Mouse (Mus musculus) forebrain, postnatal 0 days (tissue): ENCODE measurements around the gene Ier2. TPM values are rescaled to one million over a fixed set of nuclear protein-coding genes. Genes with fewer than 3 reads are reported as not detected.
A peak's percentile ranks its signal among the peaks of the same experiment; 100 is the strongest.
"Not testable (repeated sequence)": the region's sequence is repeated elsewhere in the genome, so short reads cannot be mapped to it uniquely, and the experiment has no call there.

Source experiments
- ATAC-seq: fragments of 200-750 bp; cut with Nextera tagmentation; 2 replicates; pipeline ENCODE4 v1.8.0; 2017; ENCODE audit warnings: mild to moderate bottlenecking, moderate library complexity
- DNase-seq: peaks from one replicate; pipeline ENCODE4 v3.0.0-alpha.2; 2015
- H3K27ac ChIP-seq: fragments of 300-500 bp; sonication (generic); 2 replicates; pipeline ENCODE4 v1.5.1; 2014; ENCODE audit warnings: low read depth, mild to moderate bottlenecking, antibody characterized with exemption, low read length, moderate library complexity, mixed read lengths
- H3K27me3 ChIP-seq: fragments of 300-500 bp; sonication (generic); 2 replicates; pipeline ENCODE4 v1.6.1; 2014; ENCODE audit warnings: mild to moderate bottlenecking, low read length, mixed read lengths; ENCODE audit not compliant: insufficient read depth
- H3K36me3 ChIP-seq: fragments of 300-500 bp; sonication (generic); 2 replicates; pipeline ENCODE4 v1.6.1; 2014; ENCODE audit warnings: mild to moderate bottlenecking, moderate library complexity; ENCODE audit not compliant: insufficient read depth
- H3K4me1 ChIP-seq: fragments of 300-500 bp; sonication (generic); 2 replicates; pipeline ENCODE4 v1.6.1; 2014; ENCODE audit warnings: antibody characterized with exemption; ENCODE audit not compliant: insufficient read depth
- H3K4me2 ChIP-seq: fragments of 300-500 bp; sonication (generic); 2 replicates; pipeline ENCODE4 v1.6.1; 2014; ENCODE audit warnings: low read depth, mild to moderate bottlenecking, moderate library complexity
- H3K4me3 ChIP-seq: fragments of 300-500 bp; sonication (generic); 2 replicates; pipeline ENCODE4 v1.5.1; 2014; ENCODE audit warnings: low read depth, low read length, mixed read lengths
- H3K9ac ChIP-seq: fragments of 300-500 bp; sonication (generic); 2 replicates; pipeline ENCODE4 v1.6.1; 2014; ENCODE audit warnings: mild to moderate bottlenecking
- H3K9me3 ChIP-seq: fragments of 300-500 bp; sonication (generic); 2 replicates; pipeline ENCODE4 v1.6.1; 2016; ENCODE audit warnings: low read length
- CTCF ChIP-seq: sonication (generic); IDR thresholded peaks from 2 replicates; pipeline ENCODE4 v1.5.1; 2016; ENCODE audit warnings: antibody characterized with exemption, control low read depth, low read depth
- WGBS: fragments of 180-500 bp; shearing (Covaris S2); extraction: QIAGEN DNeasy Blood & Tissue Kit; methylation state at CpG from one replicate; pipeline ENCODE4 v1.1.7; 2014; 5-methylcytosine and 5-hydroxymethylcytosine counted together
- polyA plus RNA-seq: library from polyadenylated mRNA; unstranded; fragments of >200 nt; fragmentation: Nextera tagmentation; extraction: Ambion mirVana; gene quantifications from 2 replicates; pipeline ENCODE4 v1.2.1, GENCODE M21; 2015
- total RNA-seq: library from RNA; depleted of rRNA; stranded (reverse); fragments of >200 nt; gene quantifications from 2 replicates; pipeline ENCODE4 v1.2.3, GENCODE M21; 2014

Ier2 gene
- total and polyA plus RNA-seq, 2 experiments from 2014 or later: 8.5 to 19.3 TPM

GRCm38 (mm10) chr8:84687003-84687704 lies 24.5 kb upstream of the Ier2 start:
- Histone ChIP-seq H3K9ac (peak overlapping the region; percentile 89), H3K27ac (peak overlapping the region; percentile 80), H3K4me1 (peaks cover 19% of the 10 kb centered on the region), H3K4me3 (peak overlapping the region; percentile 99), H3K27me3 (no peaks in the 10 kb centered on the region), H3K4me2 (peak overlapping the region; percentile 75), H3K36me3 (peaks cover 5% of the 10 kb centered on the region; the same call in 1 of the 2 replicates), H3K9me3 (no peaks in the 10 kb centered on the region)
- peak; percentile 34 for DNase-seq
- no peak for TF ChIP-seq CTCF
- WGBS: 2% methylated on average over 62 of the region's 62 CpGs
- ATAC-seq: peak; percentile 19

- peak within 1 kb of the TSS; percentile 99 for H3K4me3 ChIP-seq
- ATAC-seq (no peak), DNase-seq (no peak)
- H3K9me3 ChIP-seq: no peaks in the 10 kb centered on the region
- H3K27me3 ChIP-seq: no peaks in the 10 kb centered on the region
- peak within 1 kb of the TSS; percentile 89 for H3K9ac ChIP-seq
- H3K4me1 ChIP-seq: peaks cover 19% of the 10 kb centered on the region
- H3K36me3 ChIP-seq: peaks cover 5% of the 10 kb centered on the region; the same call in 1 of the 2 replicates
- TF ChIP-seq CTCF: no peak
- peak within 1 kb of the TSS; percentile 75 for H3K4me2 ChIP-seq
- 10% methylated on average over 20 of the region's 20 CpGs for WGBS
- peak within 1 kb of the TSS; percentile 80 for H3K27ac ChIP-seq
Observed at GRCm38 (mm10) chr8:84686191-84687002, 23.7 kb upstream of the Ier2 start, which contains the start of gene Trmt1. TSS of gene Trmt1 (plus strand) at chr8:84686307.

GRCm38 (mm10) chr8:84684537-84684936 lies 21.9 kb upstream of the Ier2 start:
- no peaks in the 10 kb centered on the region for H3K27me3 ChIP-seq
- no peaks in the 10 kb centered on the region for H3K9me3 ChIP-seq
- WGBS: 38% methylated on average over 3 of the region's 3 CpGs
- peaks cover 15% of the 10 kb centered on the region for H3K4me1 ChIP-seq
- DNase-seq (no peak), ATAC-seq (no peak)
- no peak overlapping the region for H3K27ac ChIP-seq
- H3K4me2 ChIP-seq: no peak overlapping the region
- H3K4me3 ChIP-seq: no peak overlapping the region
- no peak for TF ChIP-seq CTCF
- no peak overlapping the region for H3K9ac ChIP-seq
- peaks cover 5% of the 10 kb centered on the region; the same call in 1 of the 2 replicates for H3K36me3 ChIP-seq

DNA sequence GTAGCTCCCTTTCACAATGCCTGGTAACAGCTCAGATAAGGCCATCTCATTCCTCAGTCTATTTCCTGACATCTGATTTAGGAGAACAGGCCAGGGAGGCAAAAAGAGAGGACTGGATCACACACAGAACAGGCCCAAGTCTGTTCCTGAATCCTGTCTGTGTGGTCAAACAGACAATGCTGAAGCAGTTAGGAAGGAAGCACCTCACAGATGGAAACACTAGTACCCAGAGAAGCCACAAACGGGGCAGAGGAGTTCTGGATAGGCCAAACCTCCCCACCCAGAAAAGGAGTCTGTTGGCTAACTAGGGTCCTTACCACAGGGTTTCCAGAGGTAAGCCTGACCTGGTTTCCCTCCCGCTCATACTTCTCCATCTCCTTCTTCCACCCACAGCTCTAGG lies 19.6 kb upstream of the Ier2 start:
- ATAC-seq (no peak), DNase-seq (no peak)
- Histone ChIP-seq H3K4me2 (no peak overlapping the region), H3K27ac (no peak overlapping the region), H3K9ac (no peak overlapping the region), H3K9me3 (no peaks in the 10 kb centered on the region), H3K36me3 (peaks cover 7% of the 10 kb centered on the region; the same call in 1 of the 2 replicates), H3K4me1 (0 out of 2 replicates have a peak, but pooled peaks cover 8% of the 10 kb centered on the region), H3K4me3 (no peak overlapping the region), H3K27me3 (no peaks in the 10 kb centered on the region)
- no peak for TF ChIP-seq CTCF
- WGBS: 77% methylated on average over 2 of the region's 2 CpGs

- Histone ChIP-seq H3K27me3 (no peaks in the 10 kb centered on the region), H3K4me2 (no peak overlapping the region), H3K27ac (no peak overlapping the region), H3K4me1 (0 out of 2 replicates have a peak, but pooled peaks cover 7% of the 10 kb centered on the region), H3K4me3 (no peak overlapping the region), H3K9ac (no peak overlapping the region), H3K36me3 (peaks cover 9% of the 10 kb centered on the region; the same call in 1 of the 2 replicates), H3K9me3 (no peaks in the 10 kb centered on the region)
- ATAC-seq (no peak), DNase-seq (no peak)
- TF ChIP-seq CTCF: no peak
- 76% methylated on average over 2 of the region's 2 CpGs for WGBS
Observed at GRCm38 (mm10) chr8:84681476-84681875, 18.8 kb upstream of the Ier2 start.

DNA sequence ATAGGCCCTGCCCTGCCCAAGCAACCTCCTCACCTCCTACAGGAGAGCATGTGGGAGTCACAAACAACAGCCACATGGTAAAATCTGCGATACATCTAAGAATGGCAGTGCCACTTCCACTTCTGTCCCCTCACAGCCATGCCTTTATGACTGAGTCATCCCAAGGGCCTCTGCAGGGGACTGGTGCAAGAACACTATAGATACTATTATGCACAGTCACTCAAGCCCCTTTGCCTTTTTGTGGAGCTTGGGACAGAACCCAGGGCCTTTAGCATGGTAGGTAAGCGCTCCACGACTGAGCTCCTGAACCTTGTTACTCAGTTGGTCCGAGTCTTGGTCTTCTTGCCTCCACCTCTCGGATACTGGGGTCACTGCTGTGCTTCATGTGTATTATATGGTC lies 14.7 kb upstream of the Ier2 start:
- no peaks in the 10 kb centered on the region for H3K9me3 ChIP-seq
- H3K9ac ChIP-seq: no peak overlapping the region
- H3K4me3 ChIP-seq: no peak overlapping the region
- no peaks in the 10 kb centered on the region for H3K4me1 ChIP-seq
- WGBS: 94% methylated on average over 5 of the region's 5 CpGs
- no peak overlapping the region for H3K27ac ChIP-seq
- peaks cover 38% of the 10 kb centered on the region for H3K36me3 ChIP-seq
- no peaks in the 10 kb centered on the region for H3K27me3 ChIP-seq
- H3K4me2 ChIP-seq: no peak overlapping the region
- DNase-seq: no peak
- no peak for ATAC-seq
- no peak for TF ChIP-seq CTCF

DNA sequence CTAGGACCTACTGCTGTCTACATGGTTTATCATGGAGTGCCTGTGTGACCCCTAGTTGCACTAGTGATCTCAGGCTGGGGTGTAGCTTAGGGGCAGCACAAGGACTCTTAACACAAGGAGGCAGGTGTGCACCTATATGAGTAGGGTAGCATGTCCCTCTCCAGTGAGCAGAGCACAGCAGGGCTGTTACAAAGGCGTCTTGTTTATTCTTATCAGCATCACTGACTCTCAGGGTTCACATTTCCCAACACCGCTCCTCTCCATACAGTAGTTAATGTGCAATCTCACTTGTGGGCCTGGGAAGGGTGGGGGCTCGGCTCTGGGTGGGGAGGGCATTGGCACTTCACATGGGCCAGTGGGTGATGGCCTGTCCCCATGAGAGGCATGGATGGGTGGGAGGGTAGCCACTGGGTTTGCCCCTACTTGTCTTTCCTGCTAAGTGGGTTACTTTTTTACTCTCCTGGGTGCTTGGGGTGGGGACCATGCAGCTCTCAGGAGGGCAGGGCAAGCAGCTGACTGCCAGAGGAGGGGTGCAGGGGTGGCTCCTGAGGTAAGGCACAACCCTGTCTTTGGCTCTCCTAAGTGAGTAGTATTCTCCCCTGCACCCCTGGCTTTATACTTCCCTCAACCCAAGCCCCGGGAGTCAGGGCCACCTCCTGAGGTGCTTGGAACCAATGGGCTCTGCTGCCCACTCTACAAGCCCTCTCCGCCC lies 7.8 kb upstream of the Ier2 start:
- not testable (repeated sequence) for H3K9me3 ChIP-seq

More for the DNA sequence above, 7.8 kb upstream of the Ier2 start:
- H3K4me1 ChIP-seq, H3K27ac ChIP-seq, H3K27me3 ChIP-seq, H3K4me2 ChIP-seq, H3K9ac ChIP-seq, H3K4me3 ChIP-seq, DNase-seq, ATAC-seq: not testable (repeated sequence)
- peaks cover 44% of the 10 kb centered on the region for H3K36me3 ChIP-seq
- 95% methylated on average over 5 of the region's 5 CpGs for WGBS
